Mouse (Mus musculus) midbrain, embryonic 13.5 days (tissue): ENCODE data around the gene Mmab. TPM values are rescaled to one million over a fixed set of nuclear protein-coding genes. Genes with fewer than 3 reads are reported as not detected.

Source experiments
- ATAC-seq: fragments of 200-750 bp; cut with Nextera tagmentation; 2 replicates; pipeline ENCODE4 v1.8.0; 2017; ENCODE audit warnings: mild to moderate bottlenecking, moderate TSS enrichment, moderate library complexity
- H3K27ac ChIP-seq: fragments of 300-500 bp; sonication (generic); 2 replicates; pipeline ENCODE4 v1.5.1; 2015; ENCODE audit warnings: inconsistent platforms, mild to moderate bottlenecking, moderate library complexity
- H3K27me3 ChIP-seq: fragments of 300-500 bp; sonication (generic); 2 replicates; pipeline ENCODE4 v1.6.1; 2015; ENCODE audit warnings: mild to moderate bottlenecking, inconsistent platforms
- H3K36me3 ChIP-seq: fragments of 300-500 bp; sonication (generic); 2 replicates; pipeline ENCODE4 v1.6.1; 2015; ENCODE audit warnings: mild to moderate bottlenecking, inconsistent platforms
- H3K4me1 ChIP-seq: fragments of 300-500 bp; sonication (generic); replicated peaks from 2 replicates; pipeline ENCODE4 v1.6.1; 2015; ENCODE audit warnings: inconsistent platforms
- H3K4me2 ChIP-seq: fragments of 300-500 bp; sonication (generic); replicated peaks from 2 replicates; pipeline ENCODE4 v1.6.1; 2015; ENCODE audit warnings: moderate library complexity, mild to moderate bottlenecking, inconsistent platforms
- H3K4me3 ChIP-seq: fragments of 300-500 bp; sonication (generic); replicated peaks from 2 replicates; pipeline ENCODE4 v1.5.1; 2015; ENCODE audit warnings: mild to moderate bottlenecking, inconsistent platforms
- H3K9ac ChIP-seq: fragments of 300-500 bp; sonication (generic); replicated peaks from 2 replicates; pipeline ENCODE4 v1.6.1; 2015; ENCODE audit warnings: mild to moderate bottlenecking, inconsistent platforms
- H3K9me3 ChIP-seq: fragments of 300-500 bp; sonication (generic); 2 replicates; pipeline ENCODE4 v1.6.1; 2016; ENCODE audit warnings: mild to moderate bottlenecking, inconsistent platforms
- WGBS: fragments of 180-500 bp; shearing (Covaris S2); methylation state at CpG from one replicate; pipeline ENCODE4 v1.1.7; 2015; 5-methylcytosine and 5-hydroxymethylcytosine counted together
- polyA plus RNA-seq: library from polyadenylated mRNA; unstranded; fragments of >200 nt; fragmentation: Nextera tagmentation; extraction: Ambion mirVana; gene quantifications from 2 replicates; pipeline ENCODE4 v1.2.1, GENCODE M21; 2015

Mmab gene
- polyA plus RNA-seq, 1 experiment from 2014 or later, result 21.1 TPM

DNA sequence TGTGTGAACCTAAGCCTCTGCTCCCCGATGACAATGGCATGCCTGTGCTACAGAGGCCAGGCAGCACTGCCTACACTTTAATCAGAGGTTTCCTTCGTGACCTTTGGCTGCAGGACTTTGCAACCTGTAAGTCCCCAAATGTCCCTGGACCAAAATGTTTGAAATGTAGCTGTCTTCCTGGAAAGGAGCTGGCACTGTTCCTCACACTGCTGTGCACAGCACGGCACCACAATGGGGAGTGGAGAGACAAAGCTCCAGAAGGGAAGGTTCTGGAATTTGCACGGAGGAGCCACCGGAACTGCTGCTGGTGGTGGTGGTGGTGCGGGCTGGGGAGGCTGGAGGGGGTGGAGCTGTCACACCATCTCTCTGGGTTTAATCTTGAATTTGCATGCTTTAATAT is 17.1 kb downstream of the Mmab start:
- no peak for ATAC-seq
- no peak overlapping the region for H3K4me3 ChIP-seq
- H3K9me3 ChIP-seq, result no peaks in the 10 kb centered on the region
- H3K4me1 ChIP-seq, result peaks cover 6% of the 10 kb centered on the region; the same call in 1 of the 2 replicates
- no peaks in the 10 kb centered on the region for H3K36me3 ChIP-seq
- H3K27ac ChIP-seq, result no peak overlapping the region
- H3K27me3 ChIP-seq, result no peaks in the 10 kb centered on the region
- H3K9ac ChIP-seq, result no peak overlapping the region
- 76% methylated on average over 6 of the region's 6 CpGs for WGBS
- no peak overlapping the region for H3K4me2 ChIP-seq

DNA sequence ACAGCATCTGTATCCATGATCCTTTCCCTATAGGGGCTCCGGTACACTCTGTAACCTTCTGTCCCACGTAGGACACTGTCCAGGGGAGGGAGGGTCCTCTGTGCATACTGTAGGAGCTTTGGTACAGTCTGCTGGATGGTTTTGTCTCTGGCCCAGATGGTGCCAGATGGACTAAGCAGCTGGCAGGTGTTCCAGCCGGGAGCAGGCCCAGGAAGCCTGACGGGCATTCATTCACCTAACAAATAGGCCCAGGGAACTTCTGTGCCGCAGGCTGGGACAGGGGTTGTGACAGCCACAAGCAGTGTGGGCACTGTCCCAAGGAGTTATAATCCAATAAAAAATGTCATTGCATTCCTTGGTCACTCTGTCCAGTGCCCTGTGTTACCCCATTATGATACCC is 19.9 kb downstream of the Mmab start:
- peaks cover 6% of the 10 kb centered on the region; the same call in 1 of the 2 replicates for H3K4me1 ChIP-seq
- ATAC-seq, result no peak
- H3K4me2 ChIP-seq, result no peak overlapping the region

DNA sequence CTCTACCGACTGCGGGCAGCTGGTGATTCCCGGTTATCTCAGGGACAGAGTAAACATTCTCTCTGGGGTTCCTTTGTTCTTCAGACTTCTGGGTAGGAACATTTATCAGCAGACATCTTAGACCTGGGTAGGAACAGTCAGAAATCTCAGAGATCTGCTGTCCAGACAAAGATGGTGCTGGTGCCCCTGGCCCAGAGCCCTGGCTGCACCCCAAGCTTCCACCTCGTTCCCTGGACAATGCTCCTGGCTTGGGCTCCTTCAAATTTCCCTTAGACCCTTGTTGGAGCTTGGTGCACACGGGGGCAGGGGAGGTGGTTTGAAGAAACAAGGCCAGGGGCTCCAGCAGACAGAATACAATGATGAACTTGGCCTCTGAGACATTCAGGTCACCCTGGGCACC is 21.3 kb downstream of the Mmab start:
- Histone ChIP-seq H3K9ac (no peak overlapping the region), H3K36me3 (peaks cover 40% of the 10 kb centered on the region), H3K4me3 (no peak overlapping the region), H3K4me1 (peaks cover 6% of the 10 kb centered on the region; the same call in 1 of the 2 replicates), H3K4me2 (no peak overlapping the region), H3K27me3 (no peaks in the 10 kb centered on the region), H3K9me3 (no peaks in the 10 kb centered on the region), H3K27ac (no peak overlapping the region)
- ATAC-seq, result no peak
- 49% methylated on average over 5 of the region's 5 CpGs for WGBS

More for the DNA sequence above, 19.9 kb downstream of the Mmab start:
- 75% methylated on average over 5 of the region's 5 CpGs for WGBS
- Histone ChIP-seq H3K4me3 (no peak overlapping the region), H3K27me3 (no peaks in the 10 kb centered on the region), H3K9me3 (no peaks in the 10 kb centered on the region), H3K9ac (peak overlapping the region; percentile 11; the same call in 1 of the 2 replicates), H3K36me3 (peaks cover 26% of the 10 kb centered on the region), H3K27ac (no peak overlapping the region)

DNA sequence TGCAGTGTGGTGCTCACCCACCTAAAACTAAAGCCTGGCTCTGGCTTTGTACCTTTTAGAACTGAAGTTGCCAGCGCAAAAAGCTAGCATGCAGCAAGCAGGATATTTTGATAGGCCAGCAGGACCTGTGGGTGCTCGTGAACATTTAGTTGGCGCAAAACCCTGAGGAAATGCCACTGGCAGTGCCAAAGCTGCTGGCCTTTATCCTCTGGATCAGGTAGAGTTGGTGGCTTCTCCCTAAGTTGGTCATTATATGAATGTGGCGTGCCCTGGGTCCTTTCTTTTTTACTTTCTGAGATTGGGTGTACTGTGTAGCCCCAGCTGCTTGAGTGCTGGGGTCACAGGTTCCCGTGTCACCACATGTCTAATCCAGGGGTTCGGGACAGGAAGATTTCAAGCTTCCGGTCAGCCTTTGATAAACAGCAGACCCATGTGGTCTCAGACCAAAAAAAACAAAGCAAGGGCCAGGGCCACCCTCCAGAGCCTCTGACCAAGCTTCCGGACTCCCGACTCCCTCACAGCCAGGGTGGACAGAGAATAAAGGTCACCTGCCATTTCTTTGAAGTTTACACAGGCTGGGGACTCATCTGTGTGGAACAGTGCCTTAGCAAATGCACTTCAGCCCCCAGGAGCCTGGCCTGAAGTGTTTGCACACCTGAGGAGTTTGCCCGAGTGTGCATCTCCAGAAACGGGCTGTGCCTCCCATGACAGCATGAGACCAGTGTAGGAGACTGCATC is 22.1 kb downstream of the Mmab start:
- Histone ChIP-seq H3K4me3 (no peak overlapping the region), H3K27ac (no peak overlapping the region), H3K9me3 (no peaks in the 10 kb centered on the region), H3K36me3 (peaks cover 49% of the 10 kb centered on the region), H3K4me2 (no peak overlapping the region), H3K9ac (no peak overlapping the region), H3K27me3 (no peaks in the 10 kb centered on the region), H3K4me1 (peaks cover 6% of the 10 kb centered on the region; the same call in 1 of the 2 replicates)
- WGBS, result 81% methylated on average over 11 of the region's 11 CpGs
- ATAC-seq, result no peak

DNA sequence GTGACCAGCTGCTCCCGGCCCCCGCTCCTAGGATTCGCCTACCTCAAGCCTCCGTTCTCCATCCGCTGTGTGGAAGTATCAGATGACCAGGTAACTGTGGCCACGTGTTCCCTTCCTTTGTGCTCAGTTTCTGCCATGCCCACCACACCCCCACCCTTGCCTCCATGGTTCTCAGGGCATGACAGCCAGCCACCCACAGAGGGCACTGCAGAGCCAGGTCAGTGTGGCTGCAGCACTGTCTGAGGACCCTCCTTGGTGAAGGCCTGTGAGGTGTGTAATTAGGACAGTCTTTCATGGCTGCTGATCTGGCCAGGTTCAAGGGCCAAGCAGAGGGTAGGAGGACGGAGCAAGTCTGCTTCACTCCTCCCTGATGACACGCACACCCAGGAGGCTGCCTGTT is 25.3 kb downstream of the Mmab start:
- 89% methylated on average over 8 of the region's 8 CpGs for WGBS
- Histone ChIP-seq H3K4me2 (no peak overlapping the region), H3K4me1 (peaks cover 2% of the 10 kb centered on the region; the same call in 1 of the 2 replicates), H3K9me3 (no peaks in the 10 kb centered on the region), H3K9ac (no peak overlapping the region), H3K4me3 (no peak overlapping the region), H3K27me3 (no peaks in the 10 kb centered on the region), H3K27ac (no peak overlapping the region), H3K36me3 (peaks cover 80% of the 10 kb centered on the region)
- ATAC-seq, result peak; percentile 31; the same call in 1 of the 2 replicates

DNA sequence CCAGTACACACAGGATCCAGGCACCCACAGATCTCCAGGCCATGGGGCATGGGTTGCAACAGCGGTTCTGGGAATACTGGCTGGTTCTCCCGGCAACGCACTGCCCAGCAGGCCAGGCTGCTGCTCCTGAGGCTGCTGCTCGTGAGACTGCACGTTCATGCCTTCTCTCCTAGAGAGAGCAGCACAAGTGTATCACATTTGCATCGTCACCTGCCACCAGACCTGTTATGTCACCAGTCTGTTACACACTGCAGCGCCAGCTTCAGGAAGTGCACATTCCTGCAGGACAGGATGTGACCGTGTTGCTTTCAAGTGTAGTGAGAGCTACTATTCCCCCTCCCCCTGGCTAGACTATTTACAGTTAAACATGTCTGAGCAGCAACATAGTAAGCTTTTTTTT is 27.0 kb downstream of the Mmab start:
- Histone ChIP-seq H3K36me3 (peaks cover 97% of the 10 kb centered on the region), H3K4me3 (no peak overlapping the region), H3K4me1 (no peaks in the 10 kb centered on the region), H3K27ac (no peak overlapping the region), H3K4me2 (no peak overlapping the region), H3K9me3 (no peaks in the 10 kb centered on the region), H3K9ac (no peak overlapping the region), H3K27me3 (no peaks in the 10 kb centered on the region)
- ATAC-seq, result no peak
- 94% methylated on average over 8 of the region's 8 CpGs for WGBS

DNA sequence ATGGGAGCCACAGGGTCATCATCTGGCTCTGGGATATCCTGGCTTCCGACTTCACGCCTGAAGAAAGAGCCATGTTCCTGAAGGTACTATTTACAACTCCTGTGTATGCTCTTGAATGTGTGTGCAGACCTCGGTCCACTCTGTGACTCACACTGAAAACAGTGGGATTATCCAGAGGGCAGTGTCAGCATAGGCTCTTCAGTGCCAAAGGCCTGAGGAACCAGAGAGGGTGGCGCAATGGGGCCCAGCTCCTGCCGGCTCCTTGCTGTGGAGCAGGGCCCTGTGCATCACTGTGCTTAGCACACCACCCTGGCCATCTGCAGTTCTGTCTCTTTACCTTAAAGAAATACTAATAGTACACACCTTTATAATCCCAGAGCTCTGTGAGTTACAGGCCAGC is 28.3 kb downstream of the Mmab start:
- Histone ChIP-seq H3K36me3 (peaks cover 100% of the 10 kb centered on the region), H3K4me2 (no peak overlapping the region), H3K9me3 (no peaks in the 10 kb centered on the region), H3K9ac (no peak overlapping the region), H3K4me3 (no peak overlapping the region), H3K27ac (no peak overlapping the region), H3K4me1 (no peaks in the 10 kb centered on the region), H3K27me3 (no peaks in the 10 kb centered on the region)
- ATAC-seq, result no peak
- 96% methylated on average over 5 of the region's 5 CpGs for WGBS

DNA sequence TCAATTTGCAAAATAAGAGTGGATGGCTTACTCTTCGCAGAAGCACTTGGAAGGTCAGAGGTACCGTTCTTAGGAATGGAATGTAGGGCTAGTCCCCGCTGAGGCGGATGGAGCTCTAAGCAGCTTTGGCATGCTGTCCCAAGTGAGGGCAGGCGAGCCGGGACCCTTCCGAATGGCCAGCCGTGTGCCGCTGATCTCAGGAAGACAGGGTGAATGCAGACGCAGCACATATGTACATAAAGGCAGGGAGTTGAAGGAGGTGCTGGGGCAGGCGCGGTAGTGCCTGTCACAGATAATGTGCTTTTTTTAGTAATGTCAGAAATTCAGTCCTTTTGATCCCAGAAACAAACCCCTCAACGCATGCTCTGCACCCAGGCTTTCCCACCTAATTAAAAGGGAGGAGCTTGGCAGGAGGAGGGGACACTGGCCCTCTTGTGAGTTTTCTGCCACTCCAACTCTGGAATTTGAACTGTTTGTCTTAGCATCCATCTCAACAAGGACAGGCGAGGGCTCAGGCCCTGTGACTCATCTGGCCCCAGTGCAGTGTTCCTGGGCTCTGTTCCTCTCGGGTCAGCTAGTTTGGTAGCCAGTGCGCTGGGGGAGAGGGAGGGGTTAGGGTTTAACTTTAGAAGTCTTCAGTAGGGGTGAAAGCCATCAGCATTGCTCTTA is 30.7 kb downstream of the Mmab start:
- Histone ChIP-seq H3K36me3 (peaks cover 100% of the 10 kb centered on the region), H3K9ac (no peak overlapping the region), H3K4me3 (no peak overlapping the region), H3K27ac (no peak overlapping the region), H3K27me3 (no peaks in the 10 kb centered on the region), H3K4me1 (no peaks in the 10 kb centered on the region), H3K4me2 (no peak overlapping the region), H3K9me3 (no peaks in the 10 kb centered on the region)
- 88% methylated on average over 16 of the region's 16 CpGs for WGBS
- ATAC-seq, result no peak

DNA sequence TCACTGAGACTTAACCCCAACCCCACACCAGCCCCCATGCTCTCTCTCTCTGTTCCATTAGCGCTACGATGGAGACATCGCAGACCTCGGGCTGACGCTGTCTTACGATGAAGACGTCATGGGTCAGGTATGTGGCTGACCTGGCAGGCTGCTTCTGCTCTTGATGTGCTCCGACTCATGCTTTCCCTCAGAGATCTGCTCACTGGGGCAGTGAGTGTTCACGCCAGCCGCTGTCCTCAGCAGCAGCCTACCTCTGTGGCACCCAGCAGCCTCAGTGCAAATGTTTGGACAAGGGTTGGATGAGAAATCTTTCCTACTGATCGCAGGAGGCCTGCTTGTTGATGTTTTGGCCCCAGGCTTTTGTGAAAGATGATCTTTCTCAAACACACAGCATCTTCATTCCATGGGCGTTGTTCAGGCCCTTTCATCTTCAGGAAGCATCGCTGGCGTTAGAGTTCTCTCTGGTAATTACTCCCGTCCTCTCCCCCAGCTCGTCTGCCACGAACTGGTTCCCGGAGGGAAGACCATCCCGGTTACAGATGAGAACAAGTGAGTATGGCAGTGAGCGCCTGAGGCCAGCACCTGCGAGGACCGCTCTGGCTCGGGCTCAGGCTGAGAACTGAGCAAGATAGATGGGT is 31.4 kb downstream of the Mmab start:
- Histone ChIP-seq H3K4me2 (no peak overlapping the region), H3K36me3 (peaks cover 100% of the 10 kb centered on the region), H3K27me3 (no peaks in the 10 kb centered on the region), H3K9ac (no peak overlapping the region), H3K27ac (no peak overlapping the region), H3K4me3 (no peak overlapping the region), H3K4me1 (no peaks in the 10 kb centered on the region), H3K9me3 (no peaks in the 10 kb centered on the region)
- 87% methylated on average over 23 of the region's 23 CpGs for WGBS
- no peak for ATAC-seq

DNA sequence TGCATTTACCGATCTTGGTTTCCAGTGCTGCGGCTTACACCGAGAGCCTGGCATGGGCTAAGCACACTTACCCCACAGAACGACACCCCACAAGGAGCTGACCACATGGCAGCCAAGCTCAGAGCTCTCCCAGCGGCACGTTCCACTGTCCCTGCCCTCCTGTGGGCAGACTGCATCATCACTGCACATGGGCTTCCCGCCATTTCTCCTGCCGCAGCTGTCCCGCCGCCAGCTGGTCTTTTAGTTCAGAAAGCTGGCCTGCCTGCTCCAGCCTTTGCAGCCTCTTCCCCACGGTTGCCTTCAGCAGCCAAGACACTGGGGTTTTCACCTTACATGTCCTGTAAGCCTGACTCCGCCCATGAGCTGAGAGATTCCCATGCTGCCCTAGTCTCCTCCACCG is 33.4 kb downstream of the Mmab start:
- WGBS, result 91% methylated on average over 13 of the region's 13 CpGs
- no peak for ATAC-seq
- no peak overlapping the region for H3K9ac ChIP-seq
- H3K4me1 ChIP-seq, result no peaks in the 10 kb centered on the region
- no peak overlapping the region for H3K4me3 ChIP-seq
- H3K4me2 ChIP-seq, result no peak overlapping the region
- no peak overlapping the region for H3K27ac ChIP-seq
- no peaks in the 10 kb centered on the region for H3K9me3 ChIP-seq
- no peaks in the 10 kb centered on the region for H3K27me3 ChIP-seq
- peaks cover 100% of the 10 kb centered on the region for H3K36me3 ChIP-seq

DNA sequence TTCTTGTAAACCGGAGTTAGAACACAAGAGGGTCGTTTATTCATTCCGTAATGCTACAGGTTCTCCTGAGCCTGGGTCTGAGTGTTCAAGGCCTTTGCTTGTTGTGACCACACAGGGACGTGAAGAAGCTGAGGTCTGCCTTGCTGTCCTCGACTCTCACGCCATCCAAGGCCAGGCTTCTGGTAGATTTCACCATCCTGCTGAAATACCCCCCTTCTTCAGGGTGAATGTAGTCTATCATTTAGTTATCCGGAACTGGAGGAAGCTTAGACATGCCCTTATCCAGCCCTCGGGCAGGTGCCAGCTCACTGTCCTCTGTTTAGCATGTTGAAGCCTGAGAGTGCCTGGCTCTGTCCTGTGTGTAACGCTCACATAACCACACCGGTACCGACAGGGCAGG is 35.0 kb downstream of the Mmab start:
- Histone ChIP-seq H3K4me2 (no peak overlapping the region), H3K27me3 (no peaks in the 10 kb centered on the region), H3K4me3 (no peak overlapping the region), H3K4me1 (no peaks in the 10 kb centered on the region), H3K9ac (no peak overlapping the region), H3K27ac (no peak overlapping the region), H3K9me3 (no peaks in the 10 kb centered on the region), H3K36me3 (peaks cover 100% of the 10 kb centered on the region)
- WGBS, result 93% methylated on average over 11 of the region's 11 CpGs
- no peak for ATAC-seq

DNA sequence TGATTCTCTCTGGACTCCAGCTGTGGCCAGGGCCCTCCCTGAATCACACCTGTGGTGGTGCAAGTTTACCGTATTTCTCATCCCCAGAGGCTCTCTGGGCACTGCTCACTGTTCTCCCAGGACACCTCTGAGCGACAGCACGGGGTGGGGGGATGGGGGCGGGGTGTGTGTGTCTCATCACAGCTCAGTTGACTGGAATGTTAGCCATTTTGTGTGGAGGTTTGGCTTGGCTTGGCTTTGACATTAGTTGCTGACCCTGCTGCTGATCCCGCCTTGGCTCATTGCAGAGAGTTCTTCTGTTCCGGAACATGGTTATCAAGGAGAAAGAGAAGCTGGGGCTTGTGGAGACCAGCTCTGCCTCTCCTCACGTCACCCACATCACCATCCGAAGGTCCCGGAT is 36.0 kb downstream of the Mmab start:
- no peak overlapping the region for H3K9ac ChIP-seq
- no peak overlapping the region for H3K27ac ChIP-seq
- WGBS, result 92% methylated on average over 9 of the region's 9 CpGs

More for the DNA sequence above, 36.0 kb downstream of the Mmab start:
- no peak overlapping the region for H3K4me2 ChIP-seq
- no peaks in the 10 kb centered on the region for H3K9me3 ChIP-seq
- no peak overlapping the region for H3K4me3 ChIP-seq
- no peaks in the 10 kb centered on the region for H3K4me1 ChIP-seq
- H3K27me3 ChIP-seq, result no peaks in the 10 kb centered on the region
- no peak for ATAC-seq
- H3K36me3 ChIP-seq, result peaks cover 100% of the 10 kb centered on the region
